Mouse (Mus musculus) cortical plate, adult 2 months (tissue): Measurements from ENCODE around the gene Arhgap15. TPM values are rescaled to one million over a fixed set of nuclear protein-coding genes. Genes with fewer than 3 reads are reported as not detected.

Source experiments
- H3K27ac ChIP-seq: fragments of 200-500 bp; 2 replicates; pipeline ENCODE4 v1.5.1; 2012; ENCODE audit warnings: low read length, control low read depth, inconsistent platforms; ENCODE audit not compliant: insufficient read depth
- H3K4me1 ChIP-seq: fragments of 200-500 bp; 2 replicates; pipeline ENCODE4 v1.6.1; 2011; ENCODE audit warnings: low read length; ENCODE audit not compliant: control insufficient read depth, insufficient read depth
- H3K4me3 ChIP-seq: fragments of 200-500 bp; 2 replicates; pipeline ENCODE4 v1.5.1; 2011; ENCODE audit warnings: mild to moderate bottlenecking, low read length, control low read depth; ENCODE audit not compliant: insufficient read depth
- CTCF ChIP-seq: fragments of 200-500 bp; IDR thresholded peaks from 2 replicates; pipeline ENCODE4 v1.5.1; 2011; ENCODE audit warnings: mild to moderate bottlenecking, control low read depth, low read length; ENCODE audit not compliant: insufficient read depth; ENCODE audit errors: extremely low read depth
- POLR2A ChIP-seq: fragments of 200-500 bp; IDR thresholded peaks from 2 replicates; pipeline ENCODE4 v1.6.1; 2011; ENCODE audit warnings: mild to moderate bottlenecking, low read length, control low read depth; ENCODE audit not compliant: insufficient read depth; ENCODE audit errors: extremely low read depth
- polyA plus RNA-seq: library from polyadenylated mRNA; depleted of rRNA; stranded (reverse); fragments of >200 nt; gene quantifications from 2 replicates; pipeline ENCODE4 v1.2.3, GENCODE M21; 2012

The Arhgap15 gene
- polyA plus RNA-seq, 1 experiment, result 8.9 TPM

- Histone ChIP-seq H3K4me1 (no peaks in the 10 kb centered on the region), H3K4me3 (no peak overlapping the region), H3K27ac (no peak overlapping the region)
- no peak for TF ChIP-seq CTCF
- TF ChIP-seq POLR2A, result no peak
Measured at GRCm38 (mm10) chr2:44086403-44087056, 337.9 kb downstream of the Arhgap15 start.

- Histone ChIP-seq H3K4me1 (peaks cover 2% of the 10 kb centered on the region; the same call in 1 of the 2 replicates), H3K4me3 (no peak overlapping the region), H3K27ac (no peak overlapping the region)
- TF ChIP-seq POLR2A (no peak), CTCF (no peak)
Measured at GRCm38 (mm10) chr2:44098552-44098951, 349.9 kb downstream of the Arhgap15 start.

DNA sequence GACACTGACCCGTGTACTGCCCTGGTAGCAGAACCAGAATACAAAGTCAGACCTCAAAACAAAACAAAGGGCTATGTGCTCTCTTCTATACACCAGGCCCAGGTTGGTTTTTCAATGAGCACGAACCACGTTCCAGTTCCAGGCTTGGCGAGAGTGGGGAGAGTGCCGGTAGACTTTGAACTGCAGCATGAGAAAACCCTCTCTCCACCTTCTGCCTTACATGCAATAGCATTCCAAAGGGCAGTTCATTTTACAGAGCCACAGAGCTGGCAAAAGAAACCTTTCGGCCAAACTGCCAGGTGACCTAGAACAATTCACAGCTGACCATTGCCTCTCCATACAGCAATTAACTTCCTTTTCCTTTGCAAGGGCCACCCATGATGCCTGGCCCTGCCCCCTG, 353.7 kb downstream of the Arhgap15 start:
- no peak for TF ChIP-seq POLR2A
- TF ChIP-seq CTCF, result no peak
- Histone ChIP-seq H3K4me1 (peaks cover 2% of the 10 kb centered on the region), H3K27ac (no peak overlapping the region), H3K4me3 (no peak overlapping the region)

DNA sequence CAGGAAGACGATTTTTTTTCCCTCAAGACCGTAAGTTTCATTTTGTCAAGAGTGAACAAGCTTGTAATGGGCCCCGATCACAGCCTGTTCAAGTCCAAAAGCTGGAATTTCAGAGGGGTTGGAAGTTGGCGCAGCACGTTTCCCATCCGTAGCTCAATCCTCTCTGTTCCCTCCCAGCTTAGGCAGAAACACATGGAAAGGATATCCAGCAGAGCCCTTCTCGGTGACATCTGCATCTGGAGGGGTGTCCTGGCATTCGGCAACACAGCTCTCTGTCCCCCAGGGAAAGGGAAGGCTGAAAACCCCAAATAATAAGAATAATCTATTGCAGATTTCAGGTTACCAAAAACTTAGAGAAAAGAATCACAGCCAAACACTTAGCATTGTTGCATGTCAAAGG, 354.7 kb downstream of the Arhgap15 start:
- H3K27ac ChIP-seq, result no peak overlapping the region
- H3K4me3 ChIP-seq, result no peak overlapping the region
- H3K4me1 ChIP-seq, result peaks cover 2% of the 10 kb centered on the region
- TF ChIP-seq POLR2A (no peak), CTCF (no peak)

- no peak overlapping the region for H3K27ac ChIP-seq
- no peak overlapping the region for H3K4me3 ChIP-seq
- TF ChIP-seq POLR2A (no peak), CTCF (0 out of 2 replicates have a peak, but pooled peaks have one; percentile 10)
- H3K4me1 ChIP-seq, result peaks cover 2% of the 10 kb centered on the region
Measured at GRCm38 (mm10) chr2:44103742-44104141, 355.1 kb downstream of the Arhgap15 start.

- peak overlapping the region; percentile 75; the same call in 1 of the 2 replicates for H3K27ac ChIP-seq
- TF ChIP-seq POLR2A (no peak), CTCF (no peak)
- H3K4me1 ChIP-seq, result no peaks in the 10 kb centered on the region; the same call in 1 of the 2 replicates
- no peak overlapping the region for H3K4me3 ChIP-seq
Measured at GRCm38 (mm10) chr2:44104282-44105197, 355.9 kb downstream of the Arhgap15 start.

DNA sequence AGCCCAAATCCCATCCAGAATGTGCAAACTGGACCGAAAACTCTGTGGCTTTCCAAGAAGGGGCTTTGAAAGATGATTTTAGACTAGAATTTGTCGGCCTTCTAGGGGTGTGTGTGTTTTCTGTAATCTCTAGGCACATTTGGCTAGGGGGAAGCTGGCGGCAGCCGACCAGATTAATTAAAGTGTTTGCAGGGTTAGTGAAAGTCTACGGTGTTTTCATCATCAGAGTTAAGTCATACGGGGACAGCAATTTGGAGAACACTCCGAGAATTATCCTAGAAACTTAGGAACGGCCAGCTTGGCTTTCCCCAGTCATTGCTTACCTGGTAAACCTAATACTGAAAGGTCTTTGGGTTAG, 356.6 kb downstream of the Arhgap15 start:
- H3K27ac ChIP-seq, result peak overlapping the region; percentile 75; the same call in 1 of the 2 replicates
- H3K4me3 ChIP-seq, result no peak overlapping the region
- TF ChIP-seq CTCF, result no peak
- no peak for TF ChIP-seq POLR2A
- H3K4me1 ChIP-seq, result no peaks in the 10 kb centered on the region; the same call in 1 of the 2 replicates

DNA sequence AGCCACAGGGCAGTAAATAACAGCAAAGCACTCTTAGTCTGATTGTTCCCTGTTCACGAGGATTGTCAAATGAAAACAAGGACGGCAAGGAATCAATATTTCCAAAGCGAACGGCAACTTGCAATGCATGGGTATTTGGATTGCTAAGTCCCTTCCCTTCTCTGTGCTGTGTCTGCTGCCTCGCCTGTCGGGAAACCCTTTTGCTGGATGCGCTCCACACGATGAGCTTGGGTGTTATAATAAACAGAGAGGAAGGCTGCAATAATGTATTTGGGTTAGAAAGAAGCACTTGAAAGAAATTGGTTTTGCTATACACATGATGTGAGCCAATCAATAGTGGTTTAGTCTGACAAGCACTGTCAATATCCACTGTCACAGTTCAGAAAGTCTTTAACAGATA, 357.7 kb downstream of the Arhgap15 start:
- H3K4me3 ChIP-seq, result no peak overlapping the region
- no peaks in the 10 kb centered on the region; the same call in 1 of the 2 replicates for H3K4me1 ChIP-seq
- H3K27ac ChIP-seq, result no peak overlapping the region
- TF ChIP-seq POLR2A (no peak), CTCF (no peak)

DNA sequence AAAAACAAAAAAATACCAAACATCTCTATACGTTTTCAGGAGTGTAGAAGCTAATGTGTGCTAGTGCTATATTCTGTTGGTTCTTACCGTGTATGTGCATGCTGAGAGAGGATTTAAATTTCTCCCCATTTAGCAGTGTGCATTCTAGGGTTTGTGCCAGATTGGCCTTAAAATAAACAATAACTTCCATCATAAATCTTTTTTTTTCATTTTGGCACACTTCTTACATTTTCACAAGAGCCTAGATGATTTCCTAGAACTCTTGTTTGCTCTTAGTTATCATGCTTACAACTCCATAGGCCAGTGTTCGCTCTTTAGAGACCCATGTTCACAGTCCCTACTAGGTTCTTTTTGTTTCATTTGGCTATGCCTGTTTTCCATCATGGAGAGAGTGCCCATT, 362.7 kb downstream of the Arhgap15 start:
- H3K27ac ChIP-seq, result no peak overlapping the region
- no peak for TF ChIP-seq CTCF
- TF ChIP-seq POLR2A, result no peak
- H3K4me1 ChIP-seq, result peaks cover 2% of the 10 kb centered on the region; the same call in 1 of the 2 replicates
- H3K4me3 ChIP-seq, result no peak overlapping the region
